Mouse (Mus musculus): ENCODE data around the gene Krt6b.

- TF ChIP-seq POLR2A (IDR thresholded peaks at IDR 0.05; ENCODE audit: control insufficient read depth, low read depth, low read length) (no peak), CTCF (IDR thresholded peaks at IDR 0.05; ENCODE audit: control insufficient read depth, insufficient read depth, insufficient replicate concordance, low read depth, low read length) (no peak)
Measured at GRCm38 (mm10) chr15:101647280-101647679, 32.8 kb downstream of the Krt6b start, which contains the start of gene Gm5478.
